Mouse (Mus musculus) intestine, embryonic 14.5 days (tissue): ENCODE results near the gene 1110004F10Rik. TPM values are rescaled to one million over a fixed set of nuclear protein-coding genes. Genes with fewer than 3 reads are reported as not detected.
A peak's percentile ranks its signal among the peaks of the same experiment; 100 is the strongest.

Experiments used
- ATAC-seq: fragments of 200-750 bp; cut with Nextera tagmentation; replicated peaks from 2 replicates; pipeline ENCODE4 v1.8.0; 2017; ENCODE audit warnings: low read depth, moderate number of reproducible peaks, moderate TSS enrichment, moderate library complexity; ENCODE audit not compliant: low FRiP score, low TSS enrichment
- DNase-seq: peaks from one replicate; pipeline ENCODE4 v3.0.0-alpha.2; 2018; ENCODE audit warnings: low spot score
- H3K27ac ChIP-seq: fragments of 300-500 bp; sonication (generic); 2 replicates; pipeline ENCODE4 v1.5.1; 2014; ENCODE audit warnings: low read depth, mild to moderate bottlenecking, control low read depth
- H3K27me3 ChIP-seq: fragments of 300-500 bp; sonication (generic); replicated peaks from 2 replicates; pipeline ENCODE4 v1.6.1; 2014; ENCODE audit warnings: low read length, control low read depth; ENCODE audit not compliant: control insufficient read depth, insufficient read depth
- H3K36me3 ChIP-seq: fragments of 300-500 bp; sonication (generic); 2 replicates; pipeline ENCODE4 v1.6.1; 2014; ENCODE audit warnings: low read length, control low read depth; ENCODE audit not compliant: control insufficient read depth, insufficient read depth
- H3K4me1 ChIP-seq: fragments of 300-500 bp; sonication (generic); replicated peaks from 2 replicates; pipeline ENCODE4 v1.6.1; 2014; ENCODE audit warnings: low read length, control low read depth, mixed read lengths; ENCODE audit not compliant: control insufficient read depth, insufficient read depth
- H3K4me2 ChIP-seq: fragments of 300-500 bp; sonication (generic); 2 replicates; pipeline ENCODE4 v1.6.1; 2014; ENCODE audit warnings: low read length
- H3K4me3 ChIP-seq: fragments of 300-500 bp; sonication (generic); 2 replicates; pipeline ENCODE4 v1.5.1; 2014; ENCODE audit warnings: low read depth, low read length, control low read depth, mixed read lengths
- H3K9ac ChIP-seq: fragments of 300-500 bp; sonication (generic); 2 replicates; pipeline ENCODE4 v1.6.1; 2014; ENCODE audit warnings: mild to moderate bottlenecking, low read length
- H3K9me3 ChIP-seq: fragments of 300-500 bp; sonication (generic); 2 replicates; pipeline ENCODE4 v1.6.1; 2016; ENCODE audit warnings: low read length, control low read depth; ENCODE audit not compliant: control insufficient read depth
- WGBS: fragments of 180-500 bp; shearing (Covaris S2); extraction: QIAGEN DNeasy Blood & Tissue Kit; methylation state at CpG from one replicate; pipeline ENCODE4 v1.1.7; 2014; 5-methylcytosine and 5-hydroxymethylcytosine counted together
- polyA plus RNA-seq: library from polyadenylated mRNA; unstranded; fragments of >200 nt; fragmentation: Nextera tagmentation; extraction: Ambion mirVana; gene quantifications from 2 replicates; pipeline ENCODE4 v1.2.1, GENCODE M21; 2014

1110004F10Rik gene
- polyA plus RNA-seq, 1 experiment from 2014 or later, result 252 TPM

DNA sequence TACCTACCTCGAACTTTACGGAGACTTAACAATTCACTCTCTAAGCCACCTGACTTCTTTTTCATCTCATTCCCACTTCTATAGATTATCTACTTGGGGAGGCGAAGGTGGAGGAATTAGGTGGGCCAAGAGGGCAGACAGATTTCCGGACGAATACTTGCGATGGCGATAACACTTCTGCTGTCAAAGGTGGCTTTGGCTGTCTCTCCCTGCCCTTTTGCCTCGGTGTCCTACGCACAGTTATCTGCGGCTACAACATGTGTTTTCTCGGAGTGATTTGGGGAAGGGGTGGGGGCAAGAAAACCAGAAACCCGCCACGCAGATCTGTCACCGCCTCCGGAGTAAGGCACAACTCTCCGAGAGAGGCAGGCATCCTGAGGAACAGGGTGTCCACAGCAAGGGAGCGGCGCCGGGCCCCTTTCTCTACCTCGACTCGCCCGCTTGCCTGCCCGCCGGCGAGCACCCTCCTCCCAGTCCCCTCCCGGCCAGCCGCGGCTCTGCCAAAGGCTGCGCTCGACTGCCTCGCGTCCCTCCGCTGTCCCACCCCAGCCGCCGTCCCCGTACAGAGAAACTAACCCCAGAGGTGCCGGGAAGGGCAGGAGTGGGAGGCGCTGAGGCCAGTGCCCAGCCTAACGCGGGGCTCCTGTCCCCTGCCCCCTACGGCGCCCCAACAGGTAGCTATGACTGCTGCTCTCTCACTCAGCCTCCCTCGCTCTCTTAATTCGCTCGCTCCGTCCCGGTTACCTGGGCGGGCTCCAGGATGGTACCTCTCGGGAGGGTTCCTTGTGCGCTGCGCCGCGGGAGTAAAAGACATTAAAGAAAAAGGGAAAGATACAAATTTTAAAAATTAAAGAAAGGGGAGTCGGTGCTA, 5.6 kb upstream of the 1110004F10Rik start:
- peak; percentile 81 for DNase-seq
- H3K4me3 ChIP-seq, result peak overlapping the region; percentile 57
- H3K9ac ChIP-seq, result peak overlapping the region; percentile 55
- WGBS, result under 1% methylated on average over 54 of the region's 54 CpGs
- peak overlapping the region; percentile 54 for H3K27ac ChIP-seq
- peak; percentile 52; the same call in 1 of the 2 replicates for ATAC-seq
- H3K4me1 ChIP-seq, result 0 out of 2 replicates have a peak, but pooled peaks cover 6% of the 10 kb centered on the region
- no peaks in the 10 kb centered on the region for H3K9me3 ChIP-seq
- H3K36me3 ChIP-seq, result no peaks in the 10 kb centered on the region
- peaks cover 50% of the 10 kb centered on the region for H3K27me3 ChIP-seq
- peak overlapping the region; percentile 96 for H3K4me2 ChIP-seq

DNA sequence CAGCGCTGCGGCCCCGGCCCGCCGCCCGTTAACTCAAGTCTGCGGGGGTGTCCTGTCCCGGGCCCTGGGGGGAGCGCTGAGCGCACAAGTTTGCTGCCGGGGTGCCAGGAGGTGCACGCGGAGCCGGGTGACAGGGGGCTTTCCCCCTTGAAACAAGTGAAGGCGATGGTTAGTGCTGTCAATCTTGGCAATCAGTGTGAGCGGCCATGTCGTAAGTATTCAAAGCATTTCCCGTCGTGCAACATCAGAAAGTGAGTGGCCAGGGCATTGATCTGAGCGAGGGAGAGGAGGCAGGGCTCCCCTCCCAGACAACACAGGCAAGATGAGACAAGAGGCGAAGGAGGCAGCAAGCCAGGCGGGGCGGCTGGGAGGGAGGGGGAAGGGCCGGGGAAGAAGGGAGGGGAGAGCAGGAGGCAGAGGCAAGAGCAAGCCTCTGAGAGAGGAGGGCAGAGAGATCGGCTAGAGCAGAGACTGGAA, 4.9 kb upstream of the 1110004F10Rik start:
- Histone ChIP-seq H3K4me1 (peaks cover 9% of the 10 kb centered on the region), H3K9me3 (no peaks in the 10 kb centered on the region), H3K4me3 (peak overlapping the region; percentile 57), H3K27me3 (peaks cover 57% of the 10 kb centered on the region), H3K36me3 (no peaks in the 10 kb centered on the region), H3K9ac (peak overlapping the region; percentile 55), H3K4me2 (peak overlapping the region; percentile 96), H3K27ac (peak overlapping the region; percentile 54; the same call in 1 of the 2 replicates)
- WGBS, result under 1% methylated on average over 25 of the region's 25 CpGs
- no peak for DNase-seq
- no peak for ATAC-seq

DNA sequence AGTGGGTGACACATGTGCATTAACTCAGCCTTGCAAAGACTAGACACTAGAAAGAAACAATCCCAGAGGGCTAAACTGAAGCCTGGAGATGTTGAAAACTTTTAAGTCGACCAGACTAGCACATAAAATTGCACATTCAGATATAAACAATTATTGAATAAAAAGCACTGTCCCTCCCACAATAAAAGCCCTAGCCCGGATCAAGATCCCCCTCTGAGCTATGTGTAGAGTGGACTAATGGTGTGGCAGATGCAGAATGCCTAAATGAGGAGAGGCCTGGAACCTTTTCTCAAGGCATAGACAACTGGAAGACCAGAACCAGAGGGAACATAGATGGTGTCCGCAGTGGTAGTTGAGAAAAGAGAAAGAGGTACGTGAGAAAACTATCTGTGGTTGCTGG, 3.7 kb upstream of the 1110004F10Rik start:
- Histone ChIP-seq H3K4me3 (no peak overlapping the region), H3K27me3 (peaks cover 62% of the 10 kb centered on the region), H3K27ac (no peak overlapping the region), H3K4me2 (no peak overlapping the region), H3K36me3 (no peaks in the 10 kb centered on the region), H3K4me1 (peaks cover 12% of the 10 kb centered on the region), H3K9me3 (no peaks in the 10 kb centered on the region), H3K9ac (no peak overlapping the region)
- WGBS, result 54% methylated on average over 4 of the region's 4 CpGs
- ATAC-seq (no peak), DNase-seq (no peak)

DNA sequence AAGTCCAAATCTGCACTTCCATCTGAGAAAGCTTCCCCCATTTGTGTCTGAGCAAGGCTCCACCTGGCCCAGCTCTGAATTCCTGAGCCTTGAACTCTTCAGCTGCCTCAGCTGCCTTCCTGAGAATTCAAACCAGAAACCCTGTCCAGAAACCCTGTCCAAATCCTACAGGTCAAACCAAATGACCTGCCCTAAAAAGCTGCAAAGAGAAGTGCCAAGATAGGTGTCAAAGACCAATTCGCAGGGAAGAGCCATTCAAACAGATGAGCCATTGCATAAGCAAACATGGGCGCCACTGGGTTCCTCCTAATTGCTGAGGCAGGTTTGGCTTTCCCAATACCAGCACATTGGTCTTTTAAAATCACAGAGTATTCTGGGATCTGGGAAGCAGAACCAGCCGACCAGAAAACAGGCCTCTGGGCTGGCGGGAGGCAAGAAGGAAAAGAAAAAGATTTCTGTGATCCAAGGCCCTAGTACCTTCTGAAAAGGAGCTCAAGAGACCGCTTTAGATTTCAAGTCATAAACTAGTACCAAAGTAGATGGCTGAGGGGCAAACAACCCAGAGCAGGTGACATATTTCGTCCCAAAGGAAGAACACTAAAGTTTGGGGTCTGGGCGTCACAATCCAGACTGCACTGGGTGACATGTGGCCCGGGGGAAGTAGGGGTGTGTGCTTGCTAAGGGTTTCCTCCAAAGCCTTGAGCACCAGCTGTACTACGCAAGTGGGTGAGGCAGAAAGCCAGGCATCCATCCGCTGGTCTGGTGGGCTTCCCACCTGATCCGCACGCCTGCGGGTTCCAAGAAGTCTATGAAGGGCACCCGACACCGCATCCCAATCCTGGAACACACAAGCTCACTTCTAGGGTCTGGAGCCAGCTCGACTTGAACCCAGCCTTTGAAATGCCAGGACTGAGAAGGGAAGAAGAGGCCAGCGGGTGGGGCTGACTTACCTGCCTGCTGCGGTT, 2.3 kb upstream of the 1110004F10Rik start:
- Histone ChIP-seq H3K9ac (no peak overlapping the region), H3K4me1 (peaks cover 6% of the 10 kb centered on the region), H3K27ac (no peak overlapping the region), H3K9me3 (no peaks in the 10 kb centered on the region), H3K4me3 (no peak overlapping the region), H3K36me3 (no peaks in the 10 kb centered on the region), H3K4me2 (0 out of 2 replicates have a peak overlapping the region, but pooled peaks have one; percentile 2), H3K27me3 (peaks cover 69% of the 10 kb centered on the region)
- WGBS, result 30% methylated on average over 18 of the region's 18 CpGs
- ATAC-seq (no peak), DNase-seq (peak; percentile 66)

DNA sequence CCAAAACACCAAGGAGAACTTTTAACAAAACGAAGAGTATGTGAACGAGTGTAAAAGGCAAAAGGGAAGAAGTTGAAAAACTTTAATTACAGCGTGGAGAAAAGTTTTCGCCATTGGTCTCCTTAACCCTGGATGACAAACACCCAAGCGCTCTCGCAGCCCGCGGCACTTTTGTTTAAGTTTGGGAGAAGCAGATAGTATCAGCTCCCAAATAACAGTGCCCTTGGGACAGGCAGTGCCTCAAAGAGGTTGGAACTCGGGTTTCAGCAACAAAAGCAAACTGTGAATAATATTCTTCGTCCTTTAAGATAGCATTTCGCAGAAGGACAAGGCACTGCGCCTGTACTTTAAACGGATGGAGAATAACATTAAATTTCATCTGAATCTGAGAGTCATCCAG, 1.2 kb upstream of the 1110004F10Rik start:
- peaks cover 6% of the 10 kb centered on the region for H3K4me1 ChIP-seq
- no peak overlapping the region for H3K27ac ChIP-seq
- H3K27me3 ChIP-seq, result peaks cover 69% of the 10 kb centered on the region
- H3K4me2 ChIP-seq, result peak overlapping the region; percentile 91
- ATAC-seq (no peak), DNase-seq (peak; percentile 62)
- peak overlapping the region; percentile 43; the same call in 1 of the 2 replicates for H3K4me3 ChIP-seq
- no peak overlapping the region for H3K9ac ChIP-seq
- no peaks in the 10 kb centered on the region for H3K9me3 ChIP-seq
- H3K36me3 ChIP-seq, result no peaks in the 10 kb centered on the region
- 2% methylated on average over 13 of the region's 13 CpGs for WGBS

DNA sequence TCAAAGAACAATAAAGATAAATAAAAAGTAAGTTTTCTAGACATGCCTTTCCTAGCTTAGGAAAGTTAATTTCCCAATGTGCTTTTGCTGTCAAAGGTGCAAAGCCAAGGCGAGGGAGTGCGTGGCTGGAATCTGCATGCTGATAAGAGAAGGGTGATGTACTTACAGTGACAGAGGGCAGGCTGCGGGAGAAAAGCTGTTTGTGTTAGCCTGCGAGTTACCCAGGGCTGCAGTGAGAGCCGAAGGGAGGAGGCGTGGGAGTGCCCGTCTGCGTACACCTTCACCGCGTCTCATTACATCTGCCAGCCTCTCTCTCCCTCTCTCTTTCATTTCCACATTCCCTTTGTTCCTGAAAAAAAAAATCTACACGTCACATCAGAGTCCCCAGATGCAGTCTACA, 686 bp upstream of the 1110004F10Rik start, which contains the start of gene Sox6:
Gene Sox6, minus strand, starts transcription at position 286 of the 400 bp plus-strand sequence.
- H3K4me3 ChIP-seq, result peak within 1 kb of the TSS; percentile 43
- H3K9ac ChIP-seq, result 0 out of 2 replicates have a peak within 1 kb of the TSS, but pooled peaks have one; percentile 8
- no peaks in the 10 kb centered on the region for H3K9me3 ChIP-seq
- peaks cover 66% of the 10 kb centered on the region for H3K27me3 ChIP-seq
- no peak within 1 kb of the TSS for H3K27ac ChIP-seq
- peaks cover 6% of the 10 kb centered on the region for H3K4me1 ChIP-seq
- no peaks in the 10 kb centered on the region for H3K36me3 ChIP-seq
- ATAC-seq (no peak), DNase-seq (peak; percentile 70)
- 2% methylated on average over 11 of the region's 11 CpGs for WGBS
- H3K4me2 ChIP-seq, result peak within 1 kb of the TSS; percentile 91

DNA sequence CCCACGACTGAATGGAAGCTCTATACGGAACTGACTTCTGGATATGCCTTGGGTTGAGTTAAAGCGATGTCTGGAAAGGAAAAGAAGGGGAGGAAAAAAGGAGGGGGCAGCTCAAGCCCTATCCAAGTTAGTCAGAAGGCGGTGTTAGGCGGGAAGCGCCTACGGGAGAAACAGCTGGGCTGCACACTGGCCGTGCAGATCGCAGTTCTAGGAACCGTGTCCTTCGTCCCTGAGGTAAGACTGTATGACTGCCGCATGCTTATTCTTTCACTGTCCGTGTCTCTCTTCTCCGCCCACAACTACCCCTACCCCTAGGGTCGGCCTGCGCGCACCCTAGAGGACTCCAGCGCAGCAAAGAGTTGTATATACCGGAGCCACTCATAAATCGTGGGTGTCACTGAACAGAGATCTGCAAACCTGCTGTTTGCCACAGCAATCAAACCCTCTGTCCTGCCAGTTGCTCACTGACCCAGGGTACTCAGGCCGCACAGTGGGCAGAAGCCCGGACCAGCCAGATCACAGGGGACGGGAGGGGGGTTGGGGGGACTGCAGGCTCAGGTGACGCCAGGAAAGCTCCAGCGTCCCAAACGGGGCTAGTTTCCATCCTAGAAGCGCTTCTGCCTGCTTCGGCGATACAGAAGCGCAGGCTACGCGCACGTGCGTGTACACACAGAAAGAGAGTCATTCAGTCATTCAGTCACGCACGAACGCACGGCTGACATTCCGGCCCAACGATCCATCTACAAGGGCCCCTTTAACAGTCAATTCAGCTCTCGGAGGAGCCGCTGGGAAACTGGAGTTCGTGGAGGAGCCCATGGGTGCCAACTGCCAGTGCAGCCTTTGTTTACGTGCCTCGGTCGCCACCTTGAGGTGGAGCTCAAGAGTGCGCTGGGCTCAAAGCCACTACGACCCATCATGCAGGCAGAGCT, 605 bp downstream of the 1110004F10Rik start:
- ATAC-seq (peak; percentile 71), DNase-seq (peak; percentile 91)
- no peaks in the 10 kb centered on the region for H3K36me3 ChIP-seq
- WGBS, result under 1% methylated on average over 48 of the region's 48 CpGs
- peak overlapping the region; percentile 43 for H3K4me3 ChIP-seq
- H3K27ac ChIP-seq, result no peak overlapping the region
- peaks cover 57% of the 10 kb centered on the region for H3K27me3 ChIP-seq
- H3K9me3 ChIP-seq, result no peaks in the 10 kb centered on the region
- H3K4me2 ChIP-seq, result peak overlapping the region; percentile 91
- 0 out of 2 replicates have a peak overlapping the region, but pooled peaks have one; percentile 8 for H3K9ac ChIP-seq
- peaks cover 6% of the 10 kb centered on the region for H3K4me1 ChIP-seq
